14 mouse cellular contexts compared by ENCODE assay signal in the genomic region with DNA sequence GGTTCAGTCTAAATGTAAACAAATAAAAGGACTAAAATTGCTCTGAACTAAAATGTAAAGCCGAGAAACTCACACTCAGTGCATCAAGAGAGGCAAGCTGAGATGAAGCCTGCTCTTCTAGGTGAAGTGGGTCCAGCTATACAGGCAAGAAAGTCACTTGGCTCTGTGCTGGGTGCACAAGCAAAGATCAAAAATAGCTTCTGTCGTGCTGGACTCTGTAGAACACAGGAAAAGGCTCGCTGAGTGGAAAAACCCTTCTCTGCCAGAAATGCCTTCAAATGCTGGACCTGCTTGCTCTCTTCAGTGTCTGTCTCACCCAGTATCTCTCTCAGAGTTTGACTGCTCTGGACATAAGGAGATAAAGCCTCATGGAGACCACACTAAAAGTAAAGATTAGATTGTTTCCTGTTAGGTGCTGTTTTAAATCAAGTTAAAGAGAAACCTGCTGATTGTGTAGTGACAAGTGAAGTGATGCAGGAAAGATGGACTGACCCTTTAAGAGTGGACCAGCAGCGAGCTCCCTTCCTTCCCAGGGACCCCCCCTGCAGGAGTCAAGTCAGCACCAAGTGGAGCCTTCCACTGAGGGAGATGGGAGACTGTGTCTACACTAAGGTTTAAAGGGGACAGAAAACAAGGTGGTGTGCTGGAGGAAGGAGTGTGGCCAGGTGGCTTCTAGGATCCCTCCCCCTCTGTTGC.
DNase-seq lines count a peak whose midpoint lies in the region; ATAC-seq and TF ChIP-seq lines count a peak whose summit lies in the region.
"Had no signal": no experiment of that assay in that cellular context is flagged by ENCODE, and none has a peak within 500 bp of the region (broad histone marks: within the 10 kb centered on the region; RNA-seq: fewer than 3 reads in every experiment).

No protein-coding gene starts in this region.

- peak; percentile 28 for DNase-seq in lung, embryonic 14.5 days
- DNase-seq in lung, postnatal 36 days = no peak
- DNase-seq in cerebellum, adult 9-10 months = peak; percentile 89
- peak; percentile 30 to 38 for DNase-seq in heart, adult 9 months (ENCODE audit: low spot score in 2 of 2)
- peak; percentile 17 to 38 for DNase-seq in heart, postnatal 14 days
- no peak for DNase-seq in thymus, postnatal 14 days
- DNase-seq in urinary bladder, postnatal 10 days (ENCODE audit: low spot score) = no peak
- DNase-seq: gastrocnemius, postnatal 25 days; kidney, adult 9 months; liver, postnatal 0 days had no signal

- H3K27ac ChIP-seq in lung, embryonic 14.5 days (ENCODE audit: low read depth) = no peak overlapping the region
- no peak overlapping the region for H3K27ac ChIP-seq in intestine, embryonic 15.5 days
- H3K27ac ChIP-seq: forebrain, embryonic 15.5 days; hindbrain, embryonic 15.5 days had no signal

- no peak overlapping the region for H3K4me3 ChIP-seq in lung, embryonic 14.5 days (ENCODE audit: low read depth, low read length)
- H3K4me3 ChIP-seq in intestine, embryonic 15.5 days (replicated peaks) = no peak overlapping the region
- H3K4me3 ChIP-seq: forebrain, embryonic 15.5 days; hindbrain, embryonic 15.5 days; megakaryocyte, embryonic 14.5 days had no signal

- intact Hi-C loops in heart, postnatal 14 days (cut with DNase I) = loop anchor here (5.0 kb wide), 1 partner anchor 131 kb away; the partner anchor contains the start of gene Rptor

- H3K27me3 ChIP-seq in lung, embryonic 14.5 days (ENCODE audit: insufficient read depth, low read length) = no peaks in the 10 kb centered on the region
- H3K27me3 ChIP-seq in intestine, embryonic 15.5 days (replicated peaks) = no peaks in the 10 kb centered on the region
- H3K27me3 ChIP-seq: forebrain, embryonic 15.5 days; hindbrain, embryonic 15.5 days; megakaryocyte, embryonic 14.5 days had no signal

- no peak for TF ChIP-seq CTCF in lung, embryonic 14.5 days (IDR thresholded peaks at IDR 0.05; ENCODE audit: low read depth)

- no peak for ATAC-seq in lung, embryonic 14.5 days (ENCODE audit: insufficient read depth)
- ATAC-seq in intestine, embryonic 15.5 days = no peak
- ATAC-seq: forebrain, embryonic 15.5 days; liver, postnatal 0 days had no signal

- H3K9ac ChIP-seq in lung, embryonic 14.5 days = no peak overlapping the region
- H3K9ac ChIP-seq in intestine, embryonic 15.5 days = no peak overlapping the region
- H3K9ac ChIP-seq: forebrain, embryonic 15.5 days; hindbrain, embryonic 15.5 days; liver, postnatal 0 days had no signal

- H3K4me2 ChIP-seq in lung, embryonic 14.5 days = no peak overlapping the region
- H3K4me2 ChIP-seq in intestine, embryonic 15.5 days (replicated peaks) = no peak overlapping the region
- H3K4me2 ChIP-seq: forebrain, embryonic 15.5 days; hindbrain, embryonic 15.5 days had no signal

- peaks cover 7% of the 10 kb centered on the region; the same call in 1 of the 2 replicates for H3K4me1 ChIP-seq in lung, embryonic 14.5 days (ENCODE audit: insufficient read depth)
- H3K4me1 ChIP-seq in intestine, embryonic 15.5 days (replicated peaks) = no peaks in the 10 kb centered on the region
- H3K4me1 ChIP-seq: hindbrain, embryonic 15.5 days had no signal

- no peaks in the 10 kb centered on the region for H3K9me3 ChIP-seq in lung, embryonic 14.5 days (ENCODE audit: low read depth, low read length)
- H3K9me3 ChIP-seq in intestine, embryonic 15.5 days = no peaks in the 10 kb centered on the region
- H3K9me3 ChIP-seq: forebrain, embryonic 15.5 days; hindbrain, embryonic 15.5 days; megakaryocyte, embryonic 14.5 days had no signal

- no peaks in the 10 kb centered on the region for H3K36me3 ChIP-seq in lung, embryonic 14.5 days (ENCODE audit: insufficient read depth)
- H3K36me3 ChIP-seq in intestine, embryonic 15.5 days = no peaks in the 10 kb centered on the region
- H3K36me3 ChIP-seq: forebrain, embryonic 15.5 days; hindbrain, embryonic 15.5 days had no signal

- WGBS in lung, embryonic 14.5 days = 30% methylated on average over 4 of the region's 4 CpGs
- WGBS in intestine, embryonic 15.5 days = 22% methylated on average over 4 of the region's 4 CpGs

Comparison
In these comparisons a context has a peak if more than half of its experiments do, and no peak if none do; other contexts are left out.
1. DNase-seq: peak in lung, embryonic 14.5 days (single experiment), cerebellum, adult 9-10 months (single experiment), heart, adult 9 months (2 of 2) and heart, postnatal 14 days (2 of 2); none in lung, postnatal 36 days (single experiment), thymus, postnatal 14 days (single experiment) and urinary bladder, postnatal 10 days (single experiment).